Mouse (Mus musculus): Measurements from ENCODE around the gene Tead1. TPM values are rescaled to one million over a fixed set of nuclear protein-coding genes. Genes with fewer than 3 reads are reported as not detected.

The Tead1 gene
- polyA plus RNA-seq, 1 experiment from 2014 or later: 13.9 TPM

- no peaks in the 10 kb centered on the region for H3K4me1 ChIP-seq (ENCODE audit: control insufficient read depth, insufficient read depth, low read length)
- no peaks in the 10 kb centered on the region for H3K36me3 ChIP-seq (ENCODE audit: control insufficient read depth, insufficient read depth, low read length)
- peak overlapping the region; percentile 79 for H3K4me2 ChIP-seq (ENCODE audit: low read depth, low read length)
- peak; percentile 62; the same call in 1 of the 2 replicates for ATAC-seq (ENCODE audit: low read depth)
- H3K27ac ChIP-seq (ENCODE audit: low read depth, low read length): 0 out of 2 replicates have a peak overlapping the region, but pooled peaks have one; percentile 5
- H3K9ac ChIP-seq (replicated peaks; ENCODE audit: low read depth, low read length): peak overlapping the region; percentile 37
- H3K4me3 ChIP-seq (ENCODE audit: low read depth, low read length): peak overlapping the region; percentile 44
- no peaks in the 10 kb centered on the region for H3K9me3 ChIP-seq (ENCODE audit: control insufficient read depth, low read length)
- H3K27me3 ChIP-seq (ENCODE audit: control insufficient read depth, insufficient read depth, low read length): peaks cover 23% of the 10 kb centered on the region
- under 1% methylated on average over 82 of the region's 82 CpGs for WGBS
Measured at GRCm38 (mm10) chr7:112954351-112955102, 275.4 kb downstream of the Tead1 start.

- 3% methylated on average over 37 of the region's 40 CpGs for WGBS
- ATAC-seq (ENCODE audit: low read depth): peak; percentile 54
- Histone ChIP-seq H3K4me1 (ENCODE audit: control insufficient read depth, insufficient read depth, low read length) (no peaks in the 10 kb centered on the region), H3K9ac (replicated peaks; ENCODE audit: low read depth, low read length) (peak overlapping the region; percentile 37), H3K9me3 (ENCODE audit: control insufficient read depth, low read length) (no peaks in the 10 kb centered on the region), H3K27me3 (ENCODE audit: control insufficient read depth, insufficient read depth, low read length) (peaks cover 23% of the 10 kb centered on the region), H3K4me3 (ENCODE audit: low read depth, low read length) (peak overlapping the region; percentile 44), H3K4me2 (ENCODE audit: low read depth, low read length) (peak overlapping the region; percentile 79), H3K36me3 (ENCODE audit: control insufficient read depth, insufficient read depth, low read length) (no peaks in the 10 kb centered on the region), H3K27ac (ENCODE audit: low read depth, low read length) (no peak overlapping the region)
Measured at GRCm38 (mm10) chr7:112955103-112955827, 276.1 kb downstream of the Tead1 start.

- H3K27me3 ChIP-seq (ENCODE audit: control insufficient read depth, insufficient read depth, low read length): peaks cover 23% of the 10 kb centered on the region
- no peak overlapping the region for H3K27ac ChIP-seq (ENCODE audit: low read depth, low read length)
- ATAC-seq (ENCODE audit: low read depth): no peak
- no peak overlapping the region for H3K9ac ChIP-seq (replicated peaks; ENCODE audit: low read depth, low read length)
- no peaks in the 10 kb centered on the region for H3K36me3 ChIP-seq (ENCODE audit: control insufficient read depth, insufficient read depth, low read length)
- H3K4me2 ChIP-seq (ENCODE audit: low read depth, low read length): peak overlapping the region; percentile 79
- WGBS: 42% methylated on average over 3 of the region's 3 CpGs
- H3K4me3 ChIP-seq (ENCODE audit: low read depth, low read length): peak overlapping the region; percentile 44
- no peaks in the 10 kb centered on the region for H3K4me1 ChIP-seq (ENCODE audit: control insufficient read depth, insufficient read depth, low read length)
- H3K9me3 ChIP-seq (ENCODE audit: control insufficient read depth, low read length): no peaks in the 10 kb centered on the region
Measured at GRCm38 (mm10) chr7:112955955-112956354, 276.8 kb downstream of the Tead1 start.

Small RNAs within 50 kb of the gene (microRNA-seq; reads per million reads assigned to microRNA genes)
- gene Gm44462: not detected

Measured in neural tube, embryonic 14.5 days (tissue).